Mouse (Mus musculus) c-Kit-negative CD71-positive TER-119-positive erythroid progenitor cells, embryonic 14.5 days (primary cell): ENCODE data around the gene Gm17571.

Experiments
- DNase-seq: peaks from one replicate; pipeline ENCODE4 v3.0.0-alpha.2; 2013; ENCODE audit warnings: low read depth, low spot score

The Gm17571 gene

GRCm38 (mm10) chr9:13455231-13455630, 8.7 kb upstream of the Gm17571 start:
- DNase-seq: no peak

GRCm38 (mm10) chr9:13454651-13455123, 8.1 kb upstream of the Gm17571 start:
- no peak for DNase-seq

GRCm38 (mm10) chr9:13448716-13449115, 2.2 kb upstream of the Gm17571 start:
- DNase-seq: no peak

GRCm38 (mm10) chr9:13446236-13446635, 317 bp downstream of the Gm17571 start:
- no peak for DNase-seq

GRCm38 (mm10) chr9:13443484-13444211, 2.9 kb downstream of the Gm17571 start:
- DNase-seq: no peak

GRCm38 (mm10) chr9:13442012-13442735, 4.4 kb downstream of the Gm17571 start:
- no peak for DNase-seq

- no peak for DNase-seq
Observed at GRCm38 (mm10) chr9:13440911-13441310, 5.6 kb downstream of the Gm17571 start.

- no peak for DNase-seq
Observed at GRCm38 (mm10) chr9:13433501-13434090, 13.0 kb downstream of the Gm17571 start.

GRCm38 (mm10) chr9:13431646-13432045, 14.9 kb downstream of the Gm17571 start:
- DNase-seq: no peak

GRCm38 (mm10) chr9:13430744-13431143, 15.8 kb downstream of the Gm17571 start:
- no peak for DNase-seq

GRCm38 (mm10) chr9:13430302-13430701, 16.3 kb downstream of the Gm17571 start:
- no peak for DNase-seq

GRCm38 (mm10) chr9:13429477-13430125, 17.0 kb downstream of the Gm17571 start:
- no peak for DNase-seq

- no peak for DNase-seq
Observed at GRCm38 (mm10) chr9:13425031-13425940, 21.3 kb downstream of the Gm17571 start.

GRCm38 (mm10) chr9:13414230-13414766, 32.3 kb downstream of the Gm17571 start:
- DNase-seq: no peak
